Mouse (Mus musculus) small intestine, adult 2 months (tissue): ENCODE data around the gene Haao. TPM values are rescaled to one million over a fixed set of nuclear protein-coding genes. Genes with fewer than 3 reads are reported as not detected.
A peak's percentile ranks its signal among the peaks of the same experiment; 100 is the strongest.

Source experiments
- H3K27ac ChIP-seq: fragments of 200-500 bp; 2 replicates; pipeline ENCODE4 v1.5.1; 2012; ENCODE audit warnings: low read depth, low read length, control low read depth, inconsistent platforms; ENCODE audit not compliant: insufficient read depth
- H3K27me3 ChIP-seq: fragments of 200-500 bp; 2 replicates; pipeline ENCODE4 v1.6.1; 2012; ENCODE audit warnings: mild to moderate bottlenecking, moderate library complexity, low read length, inconsistent platforms; ENCODE audit not compliant: control insufficient read depth, insufficient read depth
- H3K36me3 ChIP-seq: fragments of 200-500 bp; 2 replicates; pipeline ENCODE4 v1.6.1; 2012; ENCODE audit warnings: mild to moderate bottlenecking, low read length, control low read depth, inconsistent platforms; ENCODE audit not compliant: control insufficient read depth, insufficient read depth
- H3K4me1 ChIP-seq: fragments of 200-500 bp; 2 replicates; pipeline ENCODE4 v1.6.1; 2012; ENCODE audit warnings: low read length, inconsistent platforms, mixed read lengths; ENCODE audit not compliant: control insufficient read depth, insufficient read depth, insufficient read length
- H3K4me3 ChIP-seq: fragments of 200-500 bp; 2 replicates; pipeline ENCODE4 v1.5.1; 2012; ENCODE audit warnings: low read depth, mild to moderate bottlenecking, control low read depth, inconsistent platforms, low read length, moderate library complexity
- CTCF ChIP-seq: fragments of 200-500 bp; IDR thresholded peaks from 2 replicates; pipeline ENCODE4 v1.5.1; 2012; ENCODE audit warnings: low read depth, mild to moderate bottlenecking, control low read depth, inconsistent platforms, low read length, moderate library complexity, mixed read lengths; ENCODE audit not compliant: insufficient replicate concordance, insufficient read length; ENCODE audit errors: extremely low read depth
- POLR2A ChIP-seq: fragments of 200-500 bp; IDR thresholded peaks from 2 replicates; pipeline ENCODE4 v1.6.1; 2012; ENCODE audit warnings: low read depth, mild to moderate bottlenecking, control low read depth, inconsistent platforms, low read length, moderate library complexity
- WGBS: fragments of 180-500 bp; shearing (Covaris S2); methylation state at CpG from one replicate; pipeline ENCODE4 v1.1.7; 2018; 5-methylcytosine and 5-hydroxymethylcytosine counted together
- polyA plus RNA-seq: library from polyadenylated mRNA; depleted of rRNA; stranded (reverse); fragments of >200 nt; gene quantifications from 2 replicates; pipeline ENCODE4 v1.2.3, GENCODE M21; 2012

The Haao gene
- polyA plus RNA-seq, 1 experiment = 5.8 TPM

DNA sequence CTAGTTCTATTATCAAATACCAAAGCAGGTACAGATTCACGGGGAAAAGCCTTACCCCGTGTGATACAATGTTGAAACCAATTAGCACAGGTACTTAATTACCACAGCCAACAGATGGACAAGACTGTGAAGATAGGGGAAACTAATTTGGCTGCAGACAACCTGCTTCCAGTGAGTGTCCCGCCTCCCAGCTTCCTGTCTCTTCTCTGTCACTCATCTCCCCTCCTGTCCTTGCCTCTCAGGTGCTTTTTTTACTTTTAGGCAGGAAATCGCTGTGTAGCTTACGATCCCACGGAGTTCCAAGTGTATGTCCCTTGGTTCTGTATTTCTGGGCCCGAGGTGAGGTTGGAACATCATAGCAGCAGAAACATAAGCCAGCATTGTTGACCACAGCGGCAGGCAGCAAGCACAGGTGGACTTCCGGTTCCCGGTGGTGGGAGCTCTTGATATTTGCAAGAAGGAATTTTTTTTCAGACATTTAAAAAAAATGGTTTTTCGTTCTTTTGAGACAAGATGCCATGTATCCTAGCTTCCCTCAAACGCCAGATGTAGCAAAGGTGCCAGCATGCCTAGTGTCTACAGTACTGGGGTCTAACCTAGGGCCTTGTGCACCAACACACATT, 39.2 kb downstream of the Haao start:
- H3K27ac ChIP-seq = no peak overlapping the region
- no peaks in the 10 kb centered on the region for H3K27me3 ChIP-seq
- H3K4me3 ChIP-seq = no peak overlapping the region
- H3K36me3 ChIP-seq = peaks cover 36% of the 10 kb centered on the region
- 92% methylated on average over 12 of the region's 12 CpGs for WGBS
- TF ChIP-seq POLR2A (no peak), CTCF (no peak)
- H3K4me1 ChIP-seq = no peaks in the 10 kb centered on the region; the same call in 1 of the 2 replicates

DNA sequence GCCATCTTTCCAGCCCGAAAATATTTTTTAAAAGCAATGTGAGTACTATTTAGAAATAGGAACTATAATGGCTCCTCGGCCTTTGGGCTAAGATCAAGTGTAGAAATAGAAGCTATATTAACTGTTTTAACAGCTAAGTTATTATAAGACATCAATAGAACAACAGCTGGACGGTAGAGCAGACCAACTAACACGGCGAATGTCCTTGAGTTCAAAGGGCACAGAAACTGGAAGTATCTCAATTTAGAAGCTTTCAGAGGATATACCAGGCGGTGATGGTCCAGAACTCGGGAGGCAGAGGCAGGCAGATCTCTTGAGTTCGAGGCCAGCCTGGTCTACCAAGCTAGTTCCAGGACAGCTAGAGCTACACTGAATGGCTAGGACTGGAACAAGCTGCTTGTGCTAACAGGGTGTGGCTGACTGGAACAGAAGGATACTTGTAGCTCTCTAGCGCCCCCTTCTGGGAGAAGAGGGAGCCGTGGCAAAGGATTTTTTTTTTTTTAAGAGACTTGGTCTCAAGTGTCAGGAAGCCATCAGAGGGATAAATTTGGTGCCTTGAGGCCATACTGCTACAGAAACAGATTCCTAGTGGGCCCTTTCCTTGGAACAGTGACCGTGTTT, 39.9 kb downstream of the Haao start:
- Histone ChIP-seq H3K27ac (no peak overlapping the region), H3K27me3 (no peaks in the 10 kb centered on the region), H3K4me3 (no peak overlapping the region), H3K36me3 (peaks cover 36% of the 10 kb centered on the region), H3K4me1 (no peaks in the 10 kb centered on the region; the same call in 1 of the 2 replicates)
- TF ChIP-seq CTCF (peak; percentile 70; the same call in 1 of the 2 replicates), POLR2A (no peak)
- 78% methylated on average over 11 of the region's 11 CpGs for WGBS

- no peak overlapping the region for H3K27ac ChIP-seq
- WGBS = 77% methylated on average over 7 of the region's 7 CpGs
- TF ChIP-seq CTCF = no peak
- TF ChIP-seq POLR2A = no peak
These were observed 40.4 kb downstream of the Haao start for GRCm38 (mm10) chr17:83807345-83807744.

GRCm38 (mm10) chr17:83805078-83805477, 42.7 kb downstream of the Haao start:
- Histone ChIP-seq H3K27ac (no peak overlapping the region), H3K36me3 (peaks cover 34% of the 10 kb centered on the region), H3K4me1 (no peaks in the 10 kb centered on the region; the same call in 1 of the 2 replicates), H3K4me3 (no peak overlapping the region), H3K27me3 (no peaks in the 10 kb centered on the region)
- TF ChIP-seq POLR2A = no peak
- no peak for TF ChIP-seq CTCF
- 90% methylated on average over 9 of the region's 9 CpGs for WGBS

More at GRCm38 (mm10) chr17:83807345-83807744, 40.4 kb downstream of the Haao start:
- Histone ChIP-seq H3K4me1 (no peaks in the 10 kb centered on the region; the same call in 1 of the 2 replicates), H3K4me3 (no peak overlapping the region), H3K27me3 (no peaks in the 10 kb centered on the region), H3K36me3 (peaks cover 32% of the 10 kb centered on the region)

DNA sequence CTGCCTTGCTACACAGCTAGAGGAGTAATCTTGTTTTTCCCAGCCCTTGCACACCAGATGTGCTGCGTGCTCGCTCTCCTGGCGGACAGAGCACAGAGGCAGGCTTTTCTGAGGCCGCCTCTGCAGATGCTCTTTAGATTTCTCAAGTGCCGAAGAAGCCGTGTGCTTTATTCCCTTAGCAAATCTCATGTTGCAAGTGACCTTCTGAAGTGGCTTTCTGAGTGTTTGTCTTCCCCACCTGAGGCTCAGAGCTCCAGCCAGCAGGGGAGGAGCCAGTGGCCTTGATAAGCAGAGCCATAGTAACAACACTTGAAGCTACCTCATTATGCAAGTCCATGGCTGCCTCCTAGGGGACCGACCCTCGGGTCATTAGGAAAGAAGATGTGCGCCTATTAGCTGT, 43.8 kb downstream of the Haao start:
- H3K36me3 ChIP-seq = peaks cover 34% of the 10 kb centered on the region
- 80% methylated on average over 9 of the region's 9 CpGs for WGBS
- H3K27ac ChIP-seq = no peak overlapping the region
- no peak for TF ChIP-seq POLR2A
- no peak for TF ChIP-seq CTCF
- no peaks in the 10 kb centered on the region for H3K27me3 ChIP-seq
- H3K4me1 ChIP-seq = no peaks in the 10 kb centered on the region; the same call in 1 of the 2 replicates
- no peak overlapping the region for H3K4me3 ChIP-seq

DNA sequence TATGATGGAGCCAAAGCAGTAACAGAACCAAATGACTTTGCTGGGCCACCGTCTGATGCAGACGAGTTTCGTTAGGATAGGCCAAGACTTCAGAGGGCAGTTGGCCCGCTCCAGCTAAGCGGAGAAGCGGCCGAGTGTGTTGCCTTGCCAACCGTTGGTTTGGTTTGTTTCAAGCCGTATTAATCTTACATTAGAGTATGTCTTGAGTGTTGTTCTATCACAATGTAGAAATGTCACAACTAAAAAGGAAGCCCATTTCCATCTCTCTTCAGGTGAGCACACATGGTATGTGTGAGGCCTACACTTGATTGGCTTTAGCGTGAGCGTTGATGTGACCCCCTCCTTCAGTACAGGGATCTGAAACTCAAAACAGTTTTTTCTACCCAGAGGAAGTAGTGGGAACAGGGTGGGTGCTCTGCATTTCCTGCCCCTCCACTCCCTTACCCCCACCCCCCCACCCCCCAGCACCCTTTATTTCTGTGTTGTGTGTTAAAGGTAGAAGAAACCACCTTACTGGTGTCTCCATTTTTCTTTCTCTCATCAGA, 48.2 kb downstream of the Haao start:
- 95% methylated on average over 11 of the region's 11 CpGs for WGBS
- Histone ChIP-seq H3K36me3 (peaks cover 21% of the 10 kb centered on the region), H3K27me3 (no peaks in the 10 kb centered on the region), H3K4me3 (no peak overlapping the region), H3K4me1 (no peaks in the 10 kb centered on the region), H3K27ac (peak overlapping the region; percentile 48; the same call in 1 of the 2 replicates)
- TF ChIP-seq POLR2A (no peak), CTCF (no peak)

- Histone ChIP-seq H3K4me3 (no peak overlapping the region), H3K27ac (no peak overlapping the region), H3K4me1 (no peaks in the 10 kb centered on the region), H3K36me3 (peaks cover 27% of the 10 kb centered on the region), H3K27me3 (no peaks in the 10 kb centered on the region)
- WGBS = 96% methylated on average over 17 of the region's 17 CpGs
- TF ChIP-seq CTCF = no peak
- TF ChIP-seq POLR2A = no peak
These were observed 52.6 kb downstream of the Haao start for GRCm38 (mm10) chr17:83795121-83795520.
